Mouse (Mus musculus) megakaryocyte, embryonic 14.5 days (primary cell): ENCODE measurements around the gene Ppef1.

Source experiments
- FLI1 ChIP-seq: IDR thresholded peaks from 2 replicates; pipeline ENCODE4 v1.6.1; 2012; ENCODE audit warnings: low read length, inconsistent platforms, mixed read lengths
- GATA1 ChIP-seq: IDR thresholded peaks from 3 replicates; pipeline ENCODE4 v1.6.1; 2012; ENCODE audit warnings: mixed read lengths, low read length, inconsistent platforms, borderline replicate concordance

DNA sequence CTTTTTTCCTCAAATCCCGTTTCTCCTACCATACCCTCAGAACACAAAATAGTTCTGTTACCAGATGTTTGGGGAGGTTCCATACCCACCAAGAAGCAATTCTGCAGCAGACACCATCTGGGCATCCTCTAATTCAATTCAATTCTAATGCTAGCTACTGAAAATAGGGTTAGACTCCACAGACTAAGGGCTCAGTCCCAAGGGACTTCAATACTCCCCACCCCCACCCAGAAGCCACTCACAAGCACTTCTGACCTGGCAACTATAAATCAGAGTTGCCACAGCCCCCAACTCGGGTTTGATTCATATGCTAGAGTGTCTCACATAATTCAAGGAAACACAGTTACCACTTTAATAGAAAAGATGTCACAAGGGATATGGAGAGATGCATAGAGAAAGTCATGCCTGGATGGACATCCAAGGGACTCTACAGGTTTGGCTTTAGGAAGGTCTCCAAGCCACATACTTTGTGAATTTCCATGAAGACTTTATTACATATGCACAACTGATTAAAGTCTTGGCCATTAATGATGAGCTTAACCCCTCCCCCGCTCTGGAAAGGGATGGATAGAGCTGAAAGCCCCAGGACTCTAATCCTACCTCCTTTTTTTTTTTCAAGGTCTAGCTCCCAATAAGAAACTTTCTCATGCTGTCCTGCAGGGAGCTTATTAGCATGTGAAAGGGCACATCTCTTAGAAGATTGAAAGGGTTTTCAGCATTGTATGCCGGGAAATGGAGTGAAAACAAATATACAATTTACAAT lies 124.5 kb downstream of the Ppef1 start:
- no peak for TF ChIP-seq FLI1
- TF ChIP-seq GATA1 = no peak
